Mouse (Mus musculus): ENCODE results near the gene Gpr18.

DNA sequence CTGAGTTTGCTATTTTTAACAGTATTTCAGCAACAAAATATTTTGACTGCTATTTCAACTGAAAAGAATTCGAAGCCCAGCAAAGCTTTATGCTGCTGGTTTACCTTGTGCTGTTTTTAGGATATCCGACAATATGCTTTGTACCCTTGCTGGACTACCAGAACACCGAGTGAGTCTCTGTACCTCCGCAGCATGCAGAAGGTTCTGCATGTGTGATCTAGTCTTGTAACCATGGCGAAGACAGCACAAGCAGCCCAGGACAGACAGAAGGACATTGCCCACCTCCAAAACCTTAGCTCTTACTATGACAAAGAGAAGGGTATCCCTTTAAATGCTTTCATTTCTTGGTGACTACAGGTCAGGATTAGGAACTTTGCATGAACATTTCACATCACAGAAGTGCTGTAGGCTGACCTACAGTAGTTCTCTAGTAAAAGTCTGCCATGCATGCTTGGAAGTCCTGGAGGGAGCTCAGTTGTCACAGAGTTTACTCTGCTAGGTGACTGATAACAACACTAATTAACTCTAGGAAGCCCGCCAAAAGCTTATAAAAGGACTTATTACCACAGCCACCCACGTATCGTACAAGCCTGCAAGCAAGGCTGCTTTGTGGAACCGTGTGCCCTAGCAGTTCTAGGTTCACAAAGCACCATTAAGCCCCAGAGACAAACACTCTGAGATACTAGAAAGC lies 47.8 kb upstream of the Gpr18 start:
- no peak for TF ChIP-seq CTCF (IDR thresholded peaks at IDR 0.05; ENCODE audit: low read depth)
- TF ChIP-seq EP300 (IDR thresholded peaks at IDR 0.05; ENCODE audit: low read depth), result no peak

All from liver, postnatal 0 days (tissue).